Mouse (Mus musculus): Measurements from ENCODE around the gene Nenf. TPM values are rescaled to one million over a fixed set of nuclear protein-coding genes. Genes with fewer than 3 reads are reported as not detected.

Gene Nenf
- polyA plus RNA-seq, 1 experiment from 2014 or later = 100 TPM

DNA sequence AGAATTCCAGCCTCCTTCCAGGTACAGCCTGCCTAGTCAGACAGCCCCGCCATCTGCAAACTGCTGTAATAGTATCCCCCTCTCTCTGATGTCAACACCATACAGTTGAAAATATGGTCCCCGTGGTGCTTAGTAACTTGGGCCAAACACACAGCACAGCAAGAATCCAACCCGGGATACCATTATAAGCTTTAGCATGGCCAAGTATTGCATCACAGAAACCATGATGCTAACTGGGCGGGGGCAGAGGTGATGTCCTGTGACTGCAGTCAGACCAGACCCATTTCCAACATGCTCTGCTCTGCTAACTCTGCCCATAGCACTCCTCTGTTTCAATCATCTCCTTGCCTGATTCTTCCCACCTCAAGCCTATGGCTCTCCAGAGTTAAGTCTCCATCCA lies 4.1 kb downstream of the Nenf start:
- Histone ChIP-seq H3K36me3 (no peaks in the 10 kb centered on the region), H3K9ac (replicated peaks) (no peak overlapping the region), H3K4me3 (no peak overlapping the region), H3K27ac (replicated peaks) (no peak overlapping the region), H3K4me2 (replicated peaks) (no peak overlapping the region), H3K27me3 (no peaks in the 10 kb centered on the region), H3K4me1 (peaks cover 11% of the 10 kb centered on the region), H3K9me3 (no peaks in the 10 kb centered on the region)
- no peak for ATAC-seq (replicated peaks)
- 73% methylated on average over 4 of the region's 4 CpGs for WGBS

GRCm38 (mm10) chr1:191313158-191313557 lies 4.8 kb downstream of the Nenf start:
- no peaks in the 10 kb centered on the region for H3K27me3 ChIP-seq
- H3K4me1 ChIP-seq = peaks cover 11% of the 10 kb centered on the region
- no peaks in the 10 kb centered on the region for H3K36me3 ChIP-seq
- H3K4me3 ChIP-seq = no peak overlapping the region
- no peak overlapping the region for H3K9ac ChIP-seq (replicated peaks)
- 0 out of 2 replicates have a peak overlapping the region, but pooled peaks have one; percentile 40 for H3K4me2 ChIP-seq (replicated peaks)
- WGBS = 73% methylated on average over 6 of the region's 6 CpGs
- no peak overlapping the region for H3K27ac ChIP-seq (replicated peaks)
- no peak for ATAC-seq (replicated peaks)
- H3K9me3 ChIP-seq = no peaks in the 10 kb centered on the region

GRCm38 (mm10) chr1:191312513-191312941 lies 5.5 kb downstream of the Nenf start:
- Histone ChIP-seq H3K27me3 (no peaks in the 10 kb centered on the region), H3K4me3 (peak overlapping the region; percentile 44), H3K9me3 (no peaks in the 10 kb centered on the region), H3K9ac (replicated peaks) (peak overlapping the region; percentile 46), H3K4me2 (replicated peaks) (peak overlapping the region; percentile 40), H3K27ac (replicated peaks) (no peak overlapping the region), H3K36me3 (peaks cover 4% of the 10 kb centered on the region; the same call in 1 of the 2 replicates), H3K4me1 (peaks cover 10% of the 10 kb centered on the region)
- WGBS = under 1% methylated on average over 14 of the region's 14 CpGs
- ATAC-seq (replicated peaks) = peak; percentile 81

DNA sequence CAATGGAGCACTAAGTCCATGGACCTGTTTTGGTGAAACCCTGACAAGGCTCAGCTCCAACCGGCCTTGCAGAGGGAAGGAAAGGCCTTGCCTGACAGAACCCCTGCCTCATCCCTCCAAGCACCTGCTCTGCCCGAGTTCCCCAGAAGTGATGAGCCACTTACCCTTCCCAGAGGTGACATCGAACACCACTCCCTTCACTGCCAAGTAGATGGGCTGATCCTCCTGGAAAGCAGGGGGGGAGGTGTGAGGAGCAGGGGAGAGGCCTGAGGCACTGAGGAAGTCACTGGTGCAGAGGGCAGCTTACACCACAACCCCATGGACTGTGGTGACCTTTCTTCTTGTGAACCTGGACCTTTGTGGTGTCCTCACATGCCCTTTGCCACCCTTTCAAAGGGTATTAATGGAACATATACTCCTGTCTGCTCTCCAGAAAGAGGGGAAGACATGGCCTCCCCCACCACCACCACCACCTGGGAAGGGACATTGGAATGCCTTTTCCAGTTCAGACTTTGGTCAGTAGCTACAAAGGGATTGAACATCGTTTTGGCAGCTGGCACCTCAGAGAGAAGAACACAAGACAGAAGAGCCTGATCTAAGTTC lies 6.6 kb downstream of the Nenf start:
- Histone ChIP-seq H3K27me3 (no peaks in the 10 kb centered on the region), H3K4me3 (no peak overlapping the region), H3K9ac (replicated peaks) (no peak overlapping the region), H3K9me3 (no peaks in the 10 kb centered on the region), H3K4me1 (peaks cover 4% of the 10 kb centered on the region; the same call in 1 of the 2 replicates), H3K27ac (replicated peaks) (no peak overlapping the region), H3K4me2 (replicated peaks) (no peak overlapping the region), H3K36me3 (peaks cover 4% of the 10 kb centered on the region; the same call in 1 of the 2 replicates)
- ATAC-seq (replicated peaks) = no peak
- WGBS = 73% methylated on average over 4 of the region's 4 CpGs

DNA sequence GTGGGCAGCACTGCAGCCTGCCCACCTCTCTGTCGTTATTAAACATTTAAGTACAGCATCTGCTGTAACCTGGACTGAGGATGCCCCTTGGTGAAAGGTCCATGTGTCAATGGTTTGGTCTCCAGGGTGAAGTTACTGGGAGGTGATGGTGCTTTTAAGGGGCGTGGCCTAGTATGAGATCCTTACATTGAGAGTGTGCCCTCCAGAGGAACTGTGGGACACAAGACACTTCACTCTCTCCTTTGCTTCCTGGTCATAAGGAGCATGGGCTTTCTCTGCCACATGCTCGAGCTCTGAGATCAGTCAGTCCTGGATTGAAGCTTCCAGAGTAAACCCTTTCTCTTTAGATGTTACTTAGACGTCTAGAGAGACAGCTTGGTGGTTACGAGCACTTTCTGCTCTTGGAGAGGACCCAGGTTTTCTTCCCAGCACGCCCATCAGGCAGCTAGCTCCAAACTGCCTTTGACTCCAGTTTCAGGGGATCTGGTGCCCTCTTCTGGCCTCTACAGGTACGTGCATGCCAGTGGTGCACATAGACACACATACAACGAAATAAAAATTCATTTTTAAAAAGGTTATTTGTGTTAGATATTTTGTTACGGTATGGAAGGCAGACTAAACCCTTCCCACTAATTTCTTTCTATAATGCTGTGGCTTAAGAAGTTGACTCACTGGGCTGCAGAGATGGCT lies 10.1 kb downstream of the Nenf start:
- Histone ChIP-seq H3K9ac (replicated peaks) (no peak overlapping the region), H3K36me3 (peaks cover 4% of the 10 kb centered on the region; the same call in 1 of the 2 replicates), H3K4me3 (no peak overlapping the region), H3K9me3 (no peaks in the 10 kb centered on the region), H3K4me2 (replicated peaks) (no peak overlapping the region), H3K27ac (replicated peaks) (no peak overlapping the region), H3K4me1 (peaks cover 4% of the 10 kb centered on the region; the same call in 1 of the 2 replicates), H3K27me3 (no peaks in the 10 kb centered on the region)
- WGBS = 86% methylated on average over 9 of the region's 9 CpGs
- no peak for ATAC-seq (replicated peaks)

- no peak overlapping the region for H3K4me3 ChIP-seq
- no peak overlapping the region for H3K4me2 ChIP-seq (replicated peaks)
- H3K27me3 ChIP-seq = no peaks in the 10 kb centered on the region
- no peak overlapping the region for H3K27ac ChIP-seq (replicated peaks)
- no peaks in the 10 kb centered on the region for H3K4me1 ChIP-seq
- H3K9ac ChIP-seq (replicated peaks) = no peak overlapping the region
- H3K36me3 ChIP-seq = peaks cover 4% of the 10 kb centered on the region; the same call in 1 of the 2 replicates
- WGBS = 89% methylated on average over 9 of the region's 9 CpGs
- ATAC-seq (replicated peaks) = no peak
- H3K9me3 ChIP-seq = no peaks in the 10 kb centered on the region
Measured at GRCm38 (mm10) chr1:191306316-191306715, 11.7 kb downstream of the Nenf start.

DNA sequence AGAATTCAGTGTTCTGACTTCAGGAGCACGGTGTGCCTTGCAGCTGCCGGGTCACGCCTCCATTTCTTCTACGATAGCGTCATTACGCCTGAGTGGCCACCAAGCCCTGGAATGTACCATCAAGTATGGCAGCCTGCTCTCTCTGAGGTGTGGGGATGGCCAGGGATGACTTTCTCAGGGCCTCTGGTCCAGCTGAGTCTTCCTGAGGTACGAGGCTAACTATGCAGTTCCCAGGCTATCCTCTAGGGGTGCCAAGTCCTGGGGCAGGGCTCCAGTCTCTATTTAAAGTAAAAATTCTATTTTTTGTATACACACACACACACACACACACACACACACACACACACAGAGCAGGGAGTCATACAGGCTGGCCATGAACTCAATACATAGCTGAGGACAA lies 12.4 kb downstream of the Nenf start:
- no peaks in the 10 kb centered on the region for H3K9me3 ChIP-seq
- no peak for ATAC-seq (replicated peaks)
- H3K27ac ChIP-seq (replicated peaks) = no peak overlapping the region
- no peak overlapping the region for H3K4me3 ChIP-seq
- 61% methylated on average over 7 of the region's 7 CpGs for WGBS
- peaks cover 4% of the 10 kb centered on the region; the same call in 1 of the 2 replicates for H3K36me3 ChIP-seq
- H3K4me2 ChIP-seq (replicated peaks) = no peak overlapping the region
- H3K4me1 ChIP-seq = no peaks in the 10 kb centered on the region
- H3K9ac ChIP-seq (replicated peaks) = no peak overlapping the region
- H3K27me3 ChIP-seq = no peaks in the 10 kb centered on the region

- Histone ChIP-seq H3K36me3 (peaks cover 4% of the 10 kb centered on the region; the same call in 1 of the 2 replicates), H3K27ac (replicated peaks) (no peak overlapping the region), H3K9me3 (no peaks in the 10 kb centered on the region), H3K4me1 (no peaks in the 10 kb centered on the region), H3K4me2 (replicated peaks) (no peak overlapping the region), H3K4me3 (no peak overlapping the region), H3K27me3 (no peaks in the 10 kb centered on the region), H3K9ac (replicated peaks) (no peak overlapping the region)
- ATAC-seq (replicated peaks) = no peak
- 68% methylated on average over 6 of the region's 6 CpGs for WGBS
Measured at GRCm38 (mm10) chr1:191304216-191304615, 13.8 kb downstream of the Nenf start.

GRCm38 (mm10) chr1:191303736-191304135 lies 14.3 kb downstream of the Nenf start:
- Histone ChIP-seq H3K36me3 (peaks cover 4% of the 10 kb centered on the region; the same call in 1 of the 2 replicates), H3K9me3 (no peaks in the 10 kb centered on the region), H3K4me1 (no peaks in the 10 kb centered on the region), H3K9ac (replicated peaks) (no peak overlapping the region), H3K27ac (replicated peaks) (no peak overlapping the region), H3K27me3 (no peaks in the 10 kb centered on the region), H3K4me3 (no peak overlapping the region), H3K4me2 (replicated peaks) (no peak overlapping the region)
- no peak for ATAC-seq (replicated peaks)
- WGBS = 74% methylated on average over 3 of the region's 3 CpGs

GRCm38 (mm10) chr1:191301903-191302302 lies 16.1 kb downstream of the Nenf start:
- Histone ChIP-seq H3K4me2 (replicated peaks) (no peak overlapping the region), H3K4me1 (no peaks in the 10 kb centered on the region), H3K27me3 (no peaks in the 10 kb centered on the region), H3K4me3 (no peak overlapping the region), H3K9me3 (no peaks in the 10 kb centered on the region), H3K36me3 (no peaks in the 10 kb centered on the region), H3K9ac (replicated peaks) (no peak overlapping the region), H3K27ac (replicated peaks) (no peak overlapping the region)
- 41% methylated on average over 4 of the region's 4 CpGs for WGBS
- no peak for ATAC-seq (replicated peaks)

- H3K9ac ChIP-seq (replicated peaks) = no peak overlapping the region
- no peaks in the 10 kb centered on the region for H3K27me3 ChIP-seq
- H3K9me3 ChIP-seq = no peaks in the 10 kb centered on the region
- no peaks in the 10 kb centered on the region for H3K4me1 ChIP-seq
- WGBS = 59% methylated on average over 11 of the region's 11 CpGs
- H3K4me2 ChIP-seq (replicated peaks) = no peak overlapping the region
- no peak for ATAC-seq (replicated peaks)
- no peak overlapping the region for H3K4me3 ChIP-seq
- H3K27ac ChIP-seq (replicated peaks) = no peak overlapping the region
- no peaks in the 10 kb centered on the region for H3K36me3 ChIP-seq
Measured at GRCm38 (mm10) chr1:191299215-191299942, 18.6 kb downstream of the Nenf start.

DNA sequence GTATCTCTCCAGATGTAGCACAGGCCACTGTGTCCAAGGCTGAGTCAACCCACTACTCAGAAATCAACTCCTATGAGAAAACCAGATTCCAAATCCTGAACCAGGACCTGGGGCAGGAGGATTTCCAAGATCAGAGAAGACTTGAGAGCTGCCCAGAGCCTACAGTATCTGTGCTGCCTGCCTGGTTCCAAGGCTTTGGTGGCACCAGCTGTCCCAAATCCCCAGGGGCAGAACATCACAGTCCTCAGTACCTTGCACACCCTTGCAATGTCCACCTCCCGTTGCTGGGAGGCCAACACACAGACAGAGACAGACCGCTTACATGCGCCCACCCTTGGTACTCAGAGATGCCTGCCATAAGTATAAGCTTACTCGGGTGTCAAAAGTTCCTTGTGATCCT lies 19.7 kb downstream of the Nenf start:
- Histone ChIP-seq H3K4me3 (no peak overlapping the region), H3K27me3 (no peaks in the 10 kb centered on the region), H3K9ac (replicated peaks) (no peak overlapping the region), H3K9me3 (no peaks in the 10 kb centered on the region), H3K4me2 (replicated peaks) (no peak overlapping the region), H3K4me1 (no peaks in the 10 kb centered on the region), H3K27ac (replicated peaks) (no peak overlapping the region), H3K36me3 (no peaks in the 10 kb centered on the region)
- ATAC-seq (replicated peaks) = no peak
- WGBS = 94% methylated on average over 4 of the region's 4 CpGs

All from forebrain, embryonic 15.5 days (tissue).